Mouse (Mus musculus): Measurements from ENCODE around the gene Jak1. TPM values are rescaled to one million over a fixed set of nuclear protein-coding genes. Genes with fewer than 3 reads are reported as not detected.
"Not testable (repeated sequence)": the region's sequence is repeated elsewhere in the genome, so short reads cannot be mapped to it uniquely, and the experiment has no call there.

Jak1 gene
- total RNA-seq, 1 experiment from 2014 or later: 116 TPM

DNA sequence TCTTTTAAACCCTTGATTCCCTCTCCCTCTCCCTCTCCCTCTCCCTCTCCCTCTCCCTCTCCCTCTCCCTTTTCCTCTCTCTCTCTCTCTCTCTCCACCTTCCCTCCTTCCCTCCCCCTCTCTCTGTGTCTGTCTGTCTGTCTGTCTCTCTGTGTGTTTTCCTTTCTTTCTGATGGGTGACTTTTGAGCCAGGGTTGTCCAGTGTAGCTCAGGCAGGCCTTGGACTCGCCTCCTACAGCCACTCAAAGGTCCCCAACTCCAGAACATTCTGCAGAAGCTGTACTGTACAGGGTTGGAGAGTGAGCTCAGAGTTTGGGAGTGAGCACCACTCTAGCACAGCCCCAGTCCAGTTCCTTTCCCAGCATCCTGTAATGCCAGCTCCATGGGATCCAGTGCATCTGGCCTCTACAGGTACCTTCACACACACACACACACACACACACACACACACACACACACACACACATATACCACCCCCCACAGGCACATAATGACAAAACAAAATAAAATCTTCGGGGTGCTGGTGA is 20.9 kb upstream of the Jak1 start:
- no peak for ATAC-seq (replicated peaks in 1 of 2; ENCODE audit: insufficient read depth in 1 of 2, low FRiP score in 2 of 2, low TSS enrichment in 1 of 2, low read depth in 1 of 2, poor library complexity in 2 of 2, severe bottlenecking in 2 of 2)

DNA sequence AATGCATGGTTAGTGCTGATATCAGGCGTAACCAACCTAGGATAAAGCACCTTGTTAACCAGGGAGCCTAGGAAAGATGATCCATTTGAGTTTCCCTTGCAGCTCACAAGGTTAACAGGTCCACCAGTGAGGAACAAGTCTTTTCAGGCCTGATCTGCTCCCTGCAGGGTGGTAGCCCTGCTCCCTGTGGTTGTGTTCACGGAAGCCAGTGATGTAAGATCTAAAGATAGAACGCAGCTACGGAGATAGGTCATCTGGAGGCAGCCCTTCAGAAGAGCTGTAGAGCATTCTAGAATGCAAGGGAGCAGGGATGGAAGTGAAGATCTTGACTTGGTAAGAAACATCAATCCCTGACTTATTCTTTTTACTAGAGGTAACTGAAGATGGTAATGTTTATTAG is 18.9 kb upstream of the Jak1 start:
- peak; percentile 22 to 53; a peak in 2 of 4 replicates for ATAC-seq (replicated peaks in 1 of 2; ENCODE audit: insufficient read depth in 1 of 2, low FRiP score in 2 of 2, low TSS enrichment in 1 of 2, low read depth in 1 of 2, poor library complexity in 2 of 2, severe bottlenecking in 2 of 2)

DNA sequence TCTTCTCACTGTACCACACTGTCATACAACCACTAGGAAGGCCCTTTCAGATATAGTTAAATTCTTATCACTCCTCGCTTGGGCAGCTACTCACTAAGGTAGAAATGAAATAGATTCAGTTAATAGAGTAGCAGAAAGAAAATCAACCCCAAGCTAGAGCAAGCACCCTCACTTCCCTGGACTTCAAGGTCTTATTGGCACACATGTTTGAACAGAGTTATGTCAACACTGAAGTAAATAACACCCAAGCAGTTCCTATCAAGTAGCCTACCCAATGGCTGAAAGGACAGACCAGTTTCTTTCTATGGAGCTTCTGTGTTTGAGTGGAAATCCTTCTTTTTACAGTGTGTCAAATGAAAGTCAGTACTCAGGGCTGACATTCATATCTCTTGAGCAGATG is 17.2 kb upstream of the Jak1 start:
- no peak for ATAC-seq (replicated peaks in 1 of 2; ENCODE audit: insufficient read depth in 1 of 2, low FRiP score in 2 of 2, low TSS enrichment in 1 of 2, low read depth in 1 of 2, poor library complexity in 2 of 2, severe bottlenecking in 2 of 2)

DNA sequence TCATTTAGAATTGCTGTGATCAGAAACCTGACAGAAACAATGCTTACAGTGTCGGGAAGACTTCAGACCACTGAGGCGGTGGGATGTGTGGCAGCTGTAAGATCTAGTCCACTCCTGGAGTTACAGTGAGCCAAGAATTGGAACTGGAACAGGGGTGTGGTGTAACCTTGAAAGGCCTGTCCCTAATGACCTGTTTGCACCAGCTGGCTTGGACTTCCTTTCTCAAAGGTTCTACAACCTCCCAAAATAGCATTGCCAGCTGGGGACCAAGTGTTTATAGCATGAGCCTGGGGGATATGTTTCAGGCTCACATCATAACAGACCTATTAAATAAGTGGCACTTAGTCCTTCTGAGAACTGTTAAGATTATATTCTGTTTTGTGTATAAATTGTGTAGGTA is 15.0 kb upstream of the Jak1 start:
- no peak for ATAC-seq (replicated peaks in 1 of 2; ENCODE audit: insufficient read depth in 1 of 2, low FRiP score in 2 of 2, low TSS enrichment in 1 of 2, low read depth in 1 of 2, poor library complexity in 2 of 2, severe bottlenecking in 2 of 2)

DNA sequence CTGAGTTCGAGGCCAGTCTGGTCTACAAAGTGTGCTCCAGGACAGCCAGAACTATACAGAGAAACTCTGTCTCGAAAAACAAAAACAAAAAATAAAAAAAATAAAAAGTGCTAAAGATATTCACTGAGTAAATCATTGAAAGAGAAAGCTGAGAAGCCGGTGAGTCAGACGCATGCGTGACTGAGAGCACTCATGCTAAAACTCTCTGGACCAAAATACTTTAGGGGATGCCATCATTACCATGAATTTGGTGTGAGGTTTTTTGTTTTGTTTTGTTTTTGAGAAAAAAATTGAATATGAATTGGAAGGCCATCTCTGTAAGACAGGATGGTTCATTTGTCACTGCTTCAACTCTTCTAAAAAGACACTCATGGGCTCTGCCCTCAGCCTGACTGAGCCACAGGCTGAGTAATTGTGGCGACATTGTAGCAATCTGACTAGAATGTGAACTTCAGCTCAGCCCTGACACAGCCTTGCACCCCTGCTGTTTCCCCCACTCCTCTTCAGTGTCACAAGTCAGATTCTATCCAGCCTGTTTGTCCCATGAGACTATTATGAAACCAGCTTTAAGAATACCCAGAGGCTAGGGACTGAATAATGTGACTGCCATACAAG is 11.5 kb upstream of the Jak1 start:
- ATAC-seq (replicated peaks in 1 of 2; ENCODE audit: insufficient read depth in 1 of 2, low FRiP score in 2 of 2, low TSS enrichment in 1 of 2, low read depth in 1 of 2, poor library complexity in 2 of 2, severe bottlenecking in 2 of 2): no peak

DNA sequence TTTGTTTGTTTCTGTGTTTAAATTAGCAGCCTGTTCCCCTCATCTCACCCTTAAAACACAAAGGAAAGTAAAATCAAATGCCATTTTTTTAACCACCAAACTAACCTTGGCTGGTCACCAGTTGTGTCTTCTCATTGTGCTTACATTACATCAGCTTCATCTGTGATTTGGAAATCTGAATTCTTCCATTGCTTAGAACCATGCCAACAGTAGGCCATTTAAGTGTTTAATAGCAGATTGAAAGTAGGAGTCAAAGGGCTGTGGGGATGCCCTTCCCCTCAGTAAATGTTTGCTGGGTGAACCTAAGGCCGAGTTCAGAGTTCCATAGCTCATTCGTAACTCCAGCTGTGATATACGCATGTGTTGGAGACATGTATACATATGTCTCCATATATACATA is 10.8 kb upstream of the Jak1 start:
- no peak for ATAC-seq (replicated peaks in 1 of 2; ENCODE audit: insufficient read depth in 1 of 2, low FRiP score in 2 of 2, low TSS enrichment in 1 of 2, low read depth in 1 of 2, poor library complexity in 2 of 2, severe bottlenecking in 2 of 2)

DNA sequence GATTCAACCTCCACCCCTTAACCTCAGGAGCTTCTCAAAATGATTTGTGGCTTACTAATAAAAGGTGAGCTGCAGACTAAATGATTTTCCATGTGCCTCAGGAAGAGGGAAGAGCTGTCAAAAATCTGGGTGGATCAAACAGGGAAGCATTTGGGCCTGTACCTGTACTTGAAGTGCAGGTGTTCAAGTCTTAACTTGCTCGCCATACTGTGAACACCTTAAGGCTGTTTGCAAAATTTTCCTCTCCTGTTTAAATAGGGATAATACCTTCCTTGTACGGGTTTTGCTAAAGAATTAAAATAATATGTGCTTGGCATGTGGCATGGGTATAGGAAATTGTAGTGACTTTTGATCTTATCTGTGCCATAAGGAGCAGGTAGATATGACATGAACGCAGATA is 5.7 kb upstream of the Jak1 start:
- ATAC-seq (replicated peaks in 1 of 2; ENCODE audit: insufficient read depth in 1 of 2, low FRiP score in 2 of 2, low TSS enrichment in 1 of 2, low read depth in 1 of 2, poor library complexity in 2 of 2, severe bottlenecking in 2 of 2): no peak

DNA sequence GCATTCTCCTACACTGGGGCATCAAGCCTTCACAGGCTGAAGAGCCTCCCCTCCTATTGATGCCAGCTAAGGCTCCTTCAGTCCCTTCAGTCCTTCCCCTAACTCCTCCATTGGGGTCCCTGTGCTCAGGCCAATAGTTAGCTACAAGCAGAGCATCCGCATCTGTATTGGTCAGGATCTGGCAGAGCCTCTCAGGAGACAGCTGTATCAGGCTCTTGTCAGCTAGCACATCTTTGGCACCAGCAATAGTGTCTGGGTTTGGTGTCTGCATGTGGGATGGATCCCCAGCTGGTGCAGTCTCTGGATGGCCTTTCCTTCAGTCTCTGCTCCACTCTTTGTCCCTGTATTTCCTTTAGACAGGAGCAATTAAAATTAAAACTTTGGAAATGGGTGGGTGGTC is 3.4 kb upstream of the Jak1 start:
- not testable (repeated sequence) for ATAC-seq (replicated peaks in 1 of 2; ENCODE audit: insufficient read depth in 1 of 2, low FRiP score in 2 of 2, low TSS enrichment in 1 of 2, low read depth in 1 of 2, poor library complexity in 2 of 2, severe bottlenecking in 2 of 2)

DNA sequence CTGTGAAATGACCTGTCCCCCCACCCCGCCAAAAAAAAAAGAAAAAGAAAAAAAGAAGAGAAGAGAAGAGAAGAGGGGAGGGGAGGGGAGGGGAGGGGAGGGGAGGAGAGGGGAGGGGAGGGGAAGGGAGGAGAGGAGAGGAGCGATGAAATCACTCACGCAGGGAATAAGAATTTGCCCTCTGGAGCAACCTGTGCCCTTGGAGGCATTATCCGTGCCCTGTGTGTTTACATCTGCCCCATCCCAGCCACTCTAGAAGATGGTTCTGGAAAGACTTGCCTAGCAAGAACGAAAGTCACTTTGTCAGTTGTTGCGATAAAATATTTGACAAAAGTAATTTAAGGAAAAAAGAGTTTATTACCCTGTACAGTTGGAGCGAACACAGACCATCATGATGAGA is 441 bp upstream of the Jak1 start:
- no peak for ATAC-seq (replicated peaks in 1 of 2; ENCODE audit: insufficient read depth in 1 of 2, low FRiP score in 2 of 2, low TSS enrichment in 1 of 2, low read depth in 1 of 2, poor library complexity in 2 of 2, severe bottlenecking in 2 of 2)

DNA sequence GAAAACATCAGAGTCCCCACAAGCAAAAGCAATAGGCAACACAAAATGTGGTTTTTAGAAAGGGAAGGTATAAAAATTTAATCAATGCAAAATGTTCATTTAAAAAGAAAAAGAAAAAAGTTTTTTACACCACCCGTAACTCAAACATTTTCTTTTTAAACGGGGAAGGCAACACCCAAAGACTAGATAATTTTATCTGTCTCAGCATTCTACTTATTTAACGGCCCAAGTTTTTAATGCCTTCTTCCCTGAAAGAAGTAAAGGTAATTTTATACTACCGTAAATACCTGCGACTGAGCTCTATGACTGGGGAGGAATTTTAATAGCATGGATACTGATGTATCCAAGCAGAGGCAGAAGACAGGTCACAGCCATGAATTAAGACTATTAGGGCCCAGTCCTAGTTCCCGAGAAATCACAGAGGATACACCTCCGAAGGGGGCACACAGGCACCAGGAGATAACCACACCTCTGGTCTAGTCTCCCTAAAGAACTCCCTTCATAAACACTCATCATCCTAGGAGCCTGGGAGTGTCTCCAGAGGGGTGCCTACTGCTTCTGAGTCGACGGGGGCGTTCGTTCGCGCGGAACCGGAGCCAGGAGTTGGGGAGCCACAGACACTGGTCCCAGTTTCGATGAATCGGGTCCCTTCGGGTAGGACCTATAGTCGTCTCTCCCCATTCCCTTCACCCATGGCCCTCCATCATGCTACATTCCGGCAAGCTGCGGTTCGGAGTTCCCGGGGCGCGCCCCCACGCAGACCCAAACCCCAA is 928 bp downstream of the Jak1 start:
- ATAC-seq (replicated peaks in 1 of 2; ENCODE audit: insufficient read depth in 1 of 2, low FRiP score in 2 of 2, low TSS enrichment in 1 of 2, low read depth in 1 of 2, poor library complexity in 2 of 2, severe bottlenecking in 2 of 2): 0 out of 4 replicates have a peak, but pooled peaks of 1 of the 2 experiments have one; percentile 2

DNA sequence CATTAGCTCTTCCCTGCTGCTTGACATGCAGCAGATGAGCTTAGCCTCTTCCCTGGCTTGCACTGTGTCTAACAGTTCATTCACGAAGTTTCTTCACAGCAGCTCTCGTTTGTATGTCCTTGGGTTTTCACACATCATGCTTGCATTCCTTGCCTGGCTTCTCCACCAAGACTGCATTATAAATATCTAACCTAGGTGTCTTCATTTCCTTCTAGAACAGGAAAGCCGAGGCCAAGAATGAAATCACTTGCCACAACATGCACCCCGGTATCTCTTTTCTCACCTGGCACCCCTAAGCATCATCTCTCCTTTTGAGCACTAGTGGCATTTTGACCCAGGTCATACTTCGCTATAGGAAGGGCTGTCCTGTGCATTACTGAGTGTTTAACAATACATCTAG is 3.5 kb downstream of the Jak1 start:
- no peak for ATAC-seq (replicated peaks in 1 of 2; ENCODE audit: insufficient read depth in 1 of 2, low FRiP score in 2 of 2, low TSS enrichment in 1 of 2, low read depth in 1 of 2, poor library complexity in 2 of 2, severe bottlenecking in 2 of 2)

DNA sequence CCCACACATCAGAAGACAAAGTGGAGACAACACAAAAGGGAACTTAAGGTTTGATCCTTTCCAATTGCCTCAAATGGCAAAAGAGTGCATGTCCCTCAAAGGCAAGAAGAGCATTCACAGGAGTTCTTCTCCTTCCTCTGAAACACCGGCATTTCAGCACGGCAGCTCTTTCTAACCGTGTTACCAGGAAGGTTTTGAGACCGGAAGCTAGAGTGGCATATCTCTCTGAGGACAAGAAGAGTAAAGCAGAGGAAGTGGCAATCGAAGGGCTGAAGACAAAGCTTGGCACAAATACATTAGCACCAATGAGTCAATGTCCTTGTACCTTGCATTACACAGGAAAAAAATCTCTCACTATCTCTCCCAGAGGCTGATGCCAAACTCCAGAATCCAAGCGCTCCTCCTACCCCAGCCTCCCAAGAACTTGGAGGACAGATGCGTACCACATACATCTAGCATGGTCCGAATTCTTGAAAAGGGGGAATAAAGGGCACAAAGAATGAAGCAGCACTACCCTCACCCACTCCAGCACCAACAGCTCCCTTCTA is 4.3 kb downstream of the Jak1 start:
- no peak for ATAC-seq (replicated peaks in 1 of 2; ENCODE audit: insufficient read depth in 1 of 2, low FRiP score in 2 of 2, low TSS enrichment in 1 of 2, low read depth in 1 of 2, poor library complexity in 2 of 2, severe bottlenecking in 2 of 2)

DNA sequence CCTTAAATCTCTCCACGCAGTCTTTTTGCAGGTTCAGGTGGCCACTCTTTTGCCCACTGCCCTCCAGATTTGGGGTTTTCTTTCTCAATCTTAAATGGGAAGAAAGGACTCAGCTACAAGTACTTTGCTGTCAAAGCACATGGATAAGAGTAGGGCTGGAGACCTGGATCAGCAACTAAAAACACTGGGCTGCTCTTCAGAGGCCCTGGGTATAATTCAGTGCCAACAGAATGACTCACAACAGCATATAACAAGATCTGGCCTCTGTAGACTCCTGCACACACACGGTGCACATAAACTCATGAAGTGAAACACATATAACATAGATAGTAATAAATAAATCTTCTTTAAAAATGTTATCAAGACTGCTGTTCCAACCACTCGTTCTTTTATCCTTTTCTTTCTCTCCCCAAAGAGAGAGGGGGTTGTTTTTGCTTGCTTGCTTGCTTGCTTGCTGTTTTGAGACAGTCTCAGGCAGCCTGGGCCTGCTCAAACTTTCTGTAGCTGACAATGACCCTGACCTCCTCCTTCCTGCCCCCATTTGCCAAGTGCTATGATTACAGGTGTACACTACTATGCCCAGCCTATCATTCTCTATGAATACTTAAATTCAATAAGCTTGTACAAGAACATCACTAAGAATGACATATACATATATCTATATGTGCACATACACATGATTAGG is 8.4 kb downstream of the Jak1 start:
- no peak for ATAC-seq (replicated peaks in 1 of 2; ENCODE audit: insufficient read depth in 1 of 2, low FRiP score in 2 of 2, low TSS enrichment in 1 of 2, low read depth in 1 of 2, poor library complexity in 2 of 2, severe bottlenecking in 2 of 2)

DNA sequence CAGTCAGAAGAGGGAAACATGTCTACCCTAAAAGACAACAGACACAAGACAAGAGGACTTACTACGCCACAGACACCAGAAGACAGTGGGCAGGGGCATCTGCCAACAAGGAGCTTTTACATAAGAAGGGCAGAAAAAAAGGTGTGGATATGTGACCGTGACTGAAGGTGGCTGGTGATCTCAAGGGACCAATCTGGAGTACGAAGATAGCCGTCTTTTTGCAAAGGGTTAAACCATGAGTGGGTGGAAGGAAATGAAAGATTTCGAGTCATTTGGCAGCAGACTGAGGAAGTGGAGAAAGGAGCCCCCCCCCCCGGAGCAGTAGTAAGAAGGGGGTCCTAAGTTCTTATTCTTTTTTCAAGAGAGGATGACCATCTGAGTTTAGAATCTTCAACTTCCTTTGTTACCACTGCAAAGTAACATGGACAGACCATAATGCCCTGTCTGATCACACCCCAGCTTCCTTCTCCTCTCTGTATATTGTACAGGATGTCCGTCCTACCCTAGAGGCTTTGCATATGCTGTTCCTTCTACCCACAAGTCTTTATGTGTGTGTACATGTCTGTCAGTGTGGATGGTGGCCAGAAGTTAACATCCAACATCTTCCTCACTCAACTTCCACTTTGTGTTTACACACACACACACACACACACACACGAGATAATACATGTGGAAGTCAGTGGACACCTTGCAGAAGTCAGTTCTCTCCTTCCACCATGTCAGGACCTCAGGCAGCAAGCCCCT is 10.3 kb downstream of the Jak1 start:
- peak; percentile 3 to 24; a peak in 1 of 4 replicates for ATAC-seq (replicated peaks in 1 of 2; ENCODE audit: insufficient read depth in 1 of 2, low FRiP score in 2 of 2, low TSS enrichment in 1 of 2, low read depth in 1 of 2, poor library complexity in 2 of 2, severe bottlenecking in 2 of 2)

DNA sequence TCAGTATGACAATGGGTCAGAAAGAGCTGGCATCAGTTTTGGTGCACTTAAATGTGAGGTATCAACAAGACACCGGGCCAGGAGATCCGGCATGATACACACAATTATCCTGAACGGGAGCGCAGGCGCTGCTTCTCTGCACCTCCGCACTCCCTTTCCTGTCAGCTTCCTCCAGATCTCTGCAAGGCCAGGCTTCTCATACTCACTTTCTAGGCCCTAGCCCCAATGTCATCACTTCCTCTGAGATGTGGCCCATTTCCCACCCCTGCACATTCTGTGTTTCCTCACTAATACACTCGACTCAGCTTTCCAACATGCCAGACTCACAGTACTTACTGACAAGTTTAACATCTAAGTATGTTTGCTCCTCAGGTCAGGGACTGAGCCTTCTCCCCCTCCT is 11.1 kb downstream of the Jak1 start:
- peak; percentile 13 to 51; a peak in 2 of 4 replicates for ATAC-seq (replicated peaks in 1 of 2; ENCODE audit: insufficient read depth in 1 of 2, low FRiP score in 2 of 2, low TSS enrichment in 1 of 2, low read depth in 1 of 2, poor library complexity in 2 of 2, severe bottlenecking in 2 of 2)

DNA sequence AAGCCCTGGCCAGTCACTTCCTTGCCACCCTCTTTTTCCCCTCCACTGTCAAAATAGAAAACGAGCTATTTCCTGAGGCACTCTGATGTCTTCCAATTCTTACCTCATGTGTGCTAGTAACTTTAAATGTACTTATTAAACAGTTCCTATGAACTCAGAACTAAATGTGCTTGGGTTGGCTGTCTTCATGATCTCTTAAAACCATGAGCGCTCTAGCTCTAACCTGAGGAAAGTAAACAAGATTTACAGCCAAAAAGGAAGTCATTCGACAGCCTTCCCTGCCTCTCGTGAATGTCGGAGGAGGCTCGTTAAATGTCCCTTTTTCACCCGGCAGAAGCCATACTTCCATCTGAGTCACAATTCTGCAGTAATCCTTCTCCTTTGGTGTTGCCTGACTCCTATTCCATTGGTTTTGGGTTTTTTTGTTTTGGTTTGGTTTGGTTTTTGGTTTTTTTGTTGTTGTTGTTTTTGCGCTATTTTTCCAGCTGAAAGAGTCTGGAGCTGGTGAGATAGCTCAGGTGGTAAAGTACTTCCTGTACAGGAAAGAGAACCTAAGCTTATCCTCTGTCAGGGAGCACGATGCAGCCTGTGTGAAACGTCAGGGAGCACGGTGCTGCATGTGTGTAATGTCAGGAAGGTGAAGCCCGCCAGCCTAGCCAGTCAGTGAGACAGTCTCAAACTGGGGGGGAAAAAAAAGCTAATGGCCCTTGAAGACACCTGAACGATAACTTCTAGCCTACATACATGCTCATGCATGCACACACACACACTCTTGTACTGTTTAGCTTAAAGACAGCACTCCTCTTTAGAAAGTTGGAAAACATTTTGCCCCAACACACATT is 12.1 kb downstream of the Jak1 start:
- ATAC-seq (replicated peaks in 1 of 2; ENCODE audit: insufficient read depth in 1 of 2, low FRiP score in 2 of 2, low TSS enrichment in 1 of 2, low read depth in 1 of 2, poor library complexity in 2 of 2, severe bottlenecking in 2 of 2): 0 out of 4 replicates have a peak, but pooled peaks have one; percentile 6 to 9

Measured in hematopoietic stem cell, adult 5-6 weeks (primary cell).